Mouse (Mus musculus) stomach, embryonic 14.5 days (tissue): ENCODE data around the gene Klf12. TPM values are rescaled to one million over a fixed set of nuclear protein-coding genes. Genes with fewer than 3 reads are reported as not detected.

Experiments
- ATAC-seq: fragments of 200-750 bp; cut with Nextera tagmentation; 2 replicates; pipeline ENCODE4 v1.8.0; 2017; ENCODE audit warnings: low read depth, moderate TSS enrichment; ENCODE audit not compliant: insufficient number of reproducible peaks, insufficient read depth, low FRiP score
- H3K27ac ChIP-seq: fragments of 300-500 bp; sonication (generic); 2 replicates; pipeline ENCODE4 v1.5.1; 2014; ENCODE audit warnings: mild to moderate bottlenecking, low read length, moderate library complexity, mixed read lengths
- H3K27me3 ChIP-seq: fragments of 300-500 bp; sonication (generic); 2 replicates; pipeline ENCODE4 v1.6.1; 2014; ENCODE audit warnings: low read length, control low read depth, mixed read lengths; ENCODE audit not compliant: control insufficient read depth, insufficient read depth
- H3K36me3 ChIP-seq: fragments of 300-500 bp; sonication (generic); 2 replicates; pipeline ENCODE4 v1.6.1; 2014; ENCODE audit warnings: mild to moderate bottlenecking, control low read depth, low read length, moderate library complexity, mixed read lengths; ENCODE audit not compliant: control insufficient read depth, insufficient read depth
- H3K4me1 ChIP-seq: fragments of 300-500 bp; sonication (generic); 2 replicates; pipeline ENCODE4 v1.6.1; 2014; ENCODE audit warnings: low read length, control low read depth, mixed read lengths; ENCODE audit not compliant: control insufficient read depth, insufficient read depth
- H3K4me2 ChIP-seq: fragments of 300-500 bp; sonication (generic); replicated peaks from 2 replicates; pipeline ENCODE4 v1.6.1; 2014; ENCODE audit warnings: low read depth, low read length, control low read depth
- H3K4me3 ChIP-seq: fragments of 300-500 bp; sonication (generic); 2 replicates; pipeline ENCODE4 v1.5.1; 2014; ENCODE audit warnings: low read depth, low read length, control low read depth
- H3K9ac ChIP-seq: fragments of 300-500 bp; sonication (generic); replicated peaks from 2 replicates; pipeline ENCODE4 v1.6.1; 2014; ENCODE audit warnings: low read depth, mild to moderate bottlenecking, control low read depth, low read length, moderate library complexity, mixed read lengths
- H3K9me3 ChIP-seq: fragments of 300-500 bp; sonication (generic); 2 replicates; pipeline ENCODE4 v1.6.1; 2016; ENCODE audit warnings: low read depth, low read length, control low read depth; ENCODE audit not compliant: control insufficient read depth
- WGBS: fragments of 180-500 bp; shearing (Covaris S2); extraction: QIAGEN DNeasy Blood & Tissue Kit; methylation state at CpG from one replicate; pipeline ENCODE4 v1.1.7; 2014; 5-methylcytosine and 5-hydroxymethylcytosine counted together
- polyA plus RNA-seq: library from polyadenylated mRNA; unstranded; fragments of >200 nt; fragmentation: Nextera tagmentation; extraction: Ambion mirVana; gene quantifications from 2 replicates; pipeline ENCODE4 v1.2.1, GENCODE M21; 2014

Gene Klf12
- polyA plus RNA-seq, 1 experiment from 2014 or later: 22.4 TPM

DNA sequence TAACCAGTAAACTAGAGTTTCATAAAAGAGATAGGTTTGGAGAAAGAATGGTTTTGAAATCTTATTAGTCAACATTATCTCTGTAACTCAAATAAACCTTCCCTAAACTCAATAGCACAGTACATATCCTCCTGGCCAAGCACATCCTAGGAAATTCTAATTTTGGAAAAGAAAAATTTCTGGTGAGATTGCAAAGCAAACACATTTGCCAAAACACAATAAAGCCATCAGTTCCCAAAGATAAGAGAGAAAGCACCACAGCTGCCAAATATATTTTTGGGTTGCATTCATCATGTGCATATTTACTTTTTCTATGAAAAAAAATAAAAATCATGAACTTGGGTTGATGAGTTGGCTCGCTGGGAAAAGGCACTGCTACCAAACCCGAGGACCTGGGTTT is 10.3 kb downstream of the Klf12 start:
- no peaks in the 10 kb centered on the region for H3K27me3 ChIP-seq
- no peaks in the 10 kb centered on the region for H3K36me3 ChIP-seq
- no peak overlapping the region for H3K4me3 ChIP-seq
- H3K4me2 ChIP-seq: no peak overlapping the region
- H3K4me1 ChIP-seq: no peaks in the 10 kb centered on the region
- 83% methylated on average over 2 of the region's 2 CpGs for WGBS
- H3K27ac ChIP-seq: no peak overlapping the region
- H3K9me3 ChIP-seq: no peaks in the 10 kb centered on the region
- H3K9ac ChIP-seq: no peak overlapping the region
- ATAC-seq: no peak

DNA sequence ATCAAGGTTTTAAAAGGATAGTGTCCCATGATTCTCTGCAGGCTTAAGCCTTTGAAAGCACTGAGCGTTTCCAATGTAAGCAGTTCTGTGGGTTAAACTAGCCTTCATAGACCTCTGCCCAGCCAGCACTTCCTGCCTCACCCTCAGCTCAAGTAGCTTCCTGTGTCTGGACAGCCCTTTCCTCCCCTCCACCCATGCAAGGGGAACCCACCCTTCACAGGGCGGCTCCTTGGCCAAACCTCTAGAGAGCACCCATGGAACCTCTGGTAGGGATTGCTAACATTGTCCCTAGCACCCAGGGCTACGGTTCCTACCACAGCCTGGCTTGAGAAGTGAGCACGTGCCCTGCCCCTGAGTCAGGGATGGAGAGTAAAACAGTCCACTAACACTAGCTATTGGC is 23.9 kb downstream of the Klf12 start:
- H3K36me3 ChIP-seq: no peaks in the 10 kb centered on the region
- H3K9ac ChIP-seq: no peak overlapping the region
- H3K4me2 ChIP-seq: no peak overlapping the region
- H3K4me3 ChIP-seq: no peak overlapping the region
- no peak overlapping the region for H3K27ac ChIP-seq
- H3K9me3 ChIP-seq: no peaks in the 10 kb centered on the region
- ATAC-seq: no peak
- H3K4me1 ChIP-seq: 0 out of 2 replicates have a peak, but pooled peaks cover 4% of the 10 kb centered on the region
- 75% methylated on average over 4 of the region's 4 CpGs for WGBS
- H3K27me3 ChIP-seq: no peaks in the 10 kb centered on the region

DNA sequence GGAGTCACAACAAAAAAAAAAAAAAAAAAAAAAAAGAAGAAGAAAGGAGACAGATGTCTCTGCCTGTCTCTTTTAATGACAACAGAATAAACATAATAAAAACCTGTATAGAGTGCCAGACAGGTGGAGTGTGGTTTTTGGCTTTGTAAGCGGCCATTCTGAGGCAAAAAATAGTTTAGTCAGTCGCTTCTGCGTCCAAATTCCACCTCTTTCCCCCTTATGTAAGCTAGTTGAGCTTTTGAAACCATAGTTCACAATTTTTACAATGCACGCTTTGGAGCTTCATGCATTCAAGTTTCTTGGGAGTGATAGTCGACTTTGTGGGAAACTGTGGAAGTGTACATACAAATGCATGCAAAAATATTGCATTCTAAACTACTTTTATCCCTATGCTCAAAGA is 41.4 kb downstream of the Klf12 start:
- no peak overlapping the region for H3K4me3 ChIP-seq
- no peaks in the 10 kb centered on the region for H3K9me3 ChIP-seq
- no peaks in the 10 kb centered on the region for H3K27me3 ChIP-seq
- H3K4me2 ChIP-seq: no peak overlapping the region
- no peak for ATAC-seq
- H3K4me1 ChIP-seq: no peaks in the 10 kb centered on the region
- H3K9ac ChIP-seq: no peak overlapping the region
- no peaks in the 10 kb centered on the region for H3K36me3 ChIP-seq
- 87% methylated on average over 5 of the region's 5 CpGs for WGBS
- no peak overlapping the region for H3K27ac ChIP-seq

DNA sequence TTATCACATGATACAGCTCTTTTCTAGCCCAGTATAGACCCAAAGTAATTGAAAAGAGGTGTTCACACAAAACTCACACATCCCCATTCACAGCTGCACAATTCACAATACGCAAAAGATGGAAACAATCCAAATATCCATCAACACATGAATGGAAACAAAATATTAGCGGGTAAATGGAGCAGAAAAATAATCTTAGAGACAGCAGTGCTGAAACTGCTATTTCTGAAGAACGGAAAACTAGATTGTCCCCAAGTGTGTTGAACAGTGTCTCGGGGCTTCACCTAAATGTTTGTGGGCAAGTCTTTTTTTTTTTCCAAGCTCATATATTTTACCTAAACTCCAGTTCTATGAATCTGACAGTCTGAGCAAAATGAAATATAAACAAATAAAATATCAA is 44.6 kb downstream of the Klf12 start:
- no peak overlapping the region for H3K4me3 ChIP-seq
- H3K9ac ChIP-seq: no peak overlapping the region
- H3K4me2 ChIP-seq: no peak overlapping the region
- ATAC-seq: no peak
- no peaks in the 10 kb centered on the region for H3K9me3 ChIP-seq
- H3K4me1 ChIP-seq: no peaks in the 10 kb centered on the region
- H3K36me3 ChIP-seq: no peaks in the 10 kb centered on the region
- H3K27me3 ChIP-seq: no peaks in the 10 kb centered on the region
- 86% methylated on average over 4 of the region's 4 CpGs for WGBS
- no peak overlapping the region for H3K27ac ChIP-seq

DNA sequence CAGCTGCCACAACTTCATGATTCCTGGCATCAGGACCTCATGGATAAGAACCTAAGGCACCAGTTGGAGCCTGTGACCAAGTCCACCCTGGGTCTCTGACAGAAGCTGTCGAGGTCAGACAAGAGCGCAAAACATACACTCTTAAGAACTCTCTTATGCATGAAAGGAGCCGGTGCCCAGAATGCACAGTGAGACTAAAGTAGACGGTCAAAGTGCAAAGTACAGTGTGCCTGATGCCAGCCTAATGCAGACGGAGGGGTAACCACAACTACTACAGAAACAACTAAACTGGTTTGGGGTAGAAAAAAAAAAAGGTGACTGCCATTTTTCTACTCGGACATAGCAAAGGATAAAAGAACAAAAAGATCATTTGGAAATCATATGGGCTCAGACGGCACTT is 47.7 kb downstream of the Klf12 start:
- 84% methylated on average over 7 of the region's 7 CpGs for WGBS
- no peak overlapping the region for H3K27ac ChIP-seq
- no peaks in the 10 kb centered on the region for H3K27me3 ChIP-seq
- no peaks in the 10 kb centered on the region for H3K9me3 ChIP-seq
- H3K4me1 ChIP-seq: no peaks in the 10 kb centered on the region
- H3K4me3 ChIP-seq: no peak overlapping the region
- no peak for ATAC-seq
- no peaks in the 10 kb centered on the region for H3K36me3 ChIP-seq
- no peak overlapping the region for H3K4me2 ChIP-seq
- no peak overlapping the region for H3K9ac ChIP-seq

DNA sequence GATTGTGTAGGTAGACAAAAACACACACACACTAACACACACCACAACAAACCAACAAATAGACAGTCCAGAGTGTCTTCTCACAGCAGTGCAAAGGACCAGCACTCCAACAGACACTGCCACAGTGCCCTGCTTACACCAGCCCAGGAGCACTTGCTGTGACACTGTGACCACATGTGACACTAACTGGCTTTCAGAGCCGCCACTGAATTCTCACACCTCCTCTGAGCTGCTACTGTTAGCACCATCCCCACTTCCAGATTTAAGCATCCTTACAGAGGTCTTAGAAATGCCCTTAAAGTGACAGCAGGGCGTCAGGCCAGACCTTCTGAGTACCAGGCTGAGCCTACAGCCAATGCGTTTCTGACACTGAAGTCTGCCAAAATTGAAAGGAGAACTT is 48.7 kb downstream of the Klf12 start:
- H3K4me2 ChIP-seq: no peak overlapping the region
- H3K4me1 ChIP-seq: no peaks in the 10 kb centered on the region
- no peaks in the 10 kb centered on the region for H3K9me3 ChIP-seq
- no peaks in the 10 kb centered on the region for H3K27me3 ChIP-seq
- H3K36me3 ChIP-seq: no peaks in the 10 kb centered on the region
- H3K27ac ChIP-seq: no peak overlapping the region
- WGBS: 45% methylated on average over 3 of the region's 3 CpGs
- no peak for ATAC-seq
- H3K9ac ChIP-seq: no peak overlapping the region
- no peak overlapping the region for H3K4me3 ChIP-seq

DNA sequence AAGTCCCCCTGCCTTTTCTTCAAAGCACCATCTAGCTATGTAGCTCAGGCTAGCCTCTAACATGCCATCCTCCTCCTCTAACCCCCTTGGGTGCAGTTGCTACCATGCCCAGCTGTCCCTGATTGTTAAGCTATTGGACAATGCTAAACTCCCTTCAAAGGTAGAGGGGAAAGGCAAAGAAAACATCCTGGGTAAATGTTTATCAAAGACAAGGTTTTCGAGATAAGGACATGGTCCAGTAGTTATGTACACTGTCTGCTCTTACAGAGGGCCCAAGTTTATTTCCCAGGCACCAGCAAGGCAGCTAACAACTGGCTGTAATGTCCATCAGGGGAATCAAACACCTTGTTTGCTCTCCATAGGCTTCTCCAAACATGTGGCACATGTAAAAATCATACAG is 53.1 kb downstream of the Klf12 start:
- no peaks in the 10 kb centered on the region for H3K36me3 ChIP-seq
- H3K9me3 ChIP-seq: no peaks in the 10 kb centered on the region
- ATAC-seq: peak; percentile 87
- H3K27ac ChIP-seq: no peak overlapping the region
- H3K4me1 ChIP-seq: no peaks in the 10 kb centered on the region
- no peak overlapping the region for H3K4me2 ChIP-seq
- no peak overlapping the region for H3K4me3 ChIP-seq
- WGBS: 47% methylated on average over 1 of the region's 1 CpGs
- no peak overlapping the region for H3K9ac ChIP-seq
- no peaks in the 10 kb centered on the region for H3K27me3 ChIP-seq

DNA sequence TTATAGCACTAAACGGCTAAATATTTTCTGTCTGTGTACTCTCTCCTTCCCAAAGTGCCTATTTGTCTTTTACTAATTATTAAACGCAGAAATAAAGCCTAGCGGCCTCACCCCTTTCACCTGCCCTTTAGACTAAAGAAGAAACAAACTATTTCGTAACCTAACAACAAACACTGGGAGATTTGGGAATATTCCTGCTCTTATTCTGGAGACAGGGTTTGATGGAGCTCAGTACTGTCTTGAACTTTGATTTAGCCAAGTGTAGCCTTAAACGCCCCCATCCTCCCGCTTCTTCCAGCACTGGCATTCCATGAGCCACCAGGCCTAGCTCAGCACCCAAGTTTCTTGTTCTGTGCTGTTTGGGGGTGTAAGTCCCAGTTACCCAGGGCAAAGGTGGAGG is 56.4 kb downstream of the Klf12 start:
- Histone ChIP-seq H3K27ac (no peak overlapping the region), H3K4me1 (no peaks in the 10 kb centered on the region), H3K36me3 (no peaks in the 10 kb centered on the region), H3K4me3 (no peak overlapping the region), H3K9ac (no peak overlapping the region), H3K4me2 (no peak overlapping the region), H3K27me3 (no peaks in the 10 kb centered on the region), H3K9me3 (no peaks in the 10 kb centered on the region)
- ATAC-seq: no peak
- WGBS: 76% methylated on average over 6 of the region's 6 CpGs

DNA sequence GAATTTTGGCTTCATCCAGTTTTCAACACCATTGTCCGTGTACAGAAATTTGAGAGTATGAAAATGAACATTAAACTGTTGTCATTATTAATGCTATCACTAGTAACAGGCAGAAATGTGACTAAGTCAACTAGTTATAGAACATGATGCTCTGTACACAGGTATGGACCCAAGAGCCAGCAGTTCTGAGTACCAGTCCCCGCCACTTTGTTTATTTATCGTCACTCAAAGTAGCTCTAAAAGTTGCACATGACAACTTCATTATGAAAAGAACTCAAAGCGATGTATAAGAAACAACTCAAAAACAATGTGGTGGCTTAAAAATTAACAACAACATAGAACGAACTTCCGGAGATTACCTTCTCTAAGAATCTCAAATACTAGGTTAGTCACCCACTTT is 56.8 kb downstream of the Klf12 start:
- no peaks in the 10 kb centered on the region for H3K36me3 ChIP-seq
- no peak overlapping the region for H3K9ac ChIP-seq
- ATAC-seq: no peak
- no peaks in the 10 kb centered on the region for H3K4me1 ChIP-seq
- no peak overlapping the region for H3K27ac ChIP-seq
- H3K4me3 ChIP-seq: no peak overlapping the region
- no peaks in the 10 kb centered on the region for H3K27me3 ChIP-seq
- no peaks in the 10 kb centered on the region for H3K9me3 ChIP-seq
- no peak overlapping the region for H3K4me2 ChIP-seq
- 82% methylated on average over 6 of the region's 6 CpGs for WGBS
